Mouse (Mus musculus): ENCODE results near the gene Nos1ap. TPM values are rescaled to one million over a fixed set of nuclear protein-coding genes. Genes with fewer than 3 reads are reported as not detected.

Gene Nos1ap
- polyA plus RNA-seq, 1 experiment: 79.8 TPM

DNA sequence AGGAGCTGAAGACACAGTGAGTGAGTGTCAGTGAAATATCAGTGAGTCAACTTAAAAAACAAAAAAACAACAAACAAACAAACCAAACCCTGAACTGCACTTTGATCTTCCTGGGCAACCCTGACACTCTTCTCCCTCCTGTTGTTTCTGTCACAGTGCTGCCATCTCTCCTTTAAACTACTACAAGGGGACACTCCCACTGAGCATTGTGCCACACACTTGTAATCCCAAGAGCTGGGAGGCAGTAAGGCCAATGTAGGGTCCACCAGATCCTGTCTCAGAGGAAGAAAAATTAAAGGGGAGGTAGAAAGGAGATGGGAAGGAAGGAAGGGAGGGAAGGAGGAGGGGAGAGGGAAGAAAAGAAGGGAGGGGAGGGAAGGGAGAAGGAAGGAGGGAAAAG lies 116.8 kb downstream of the Nos1ap start:
- peaks cover 7% of the 10 kb centered on the region for H3K4me1 ChIP-seq (ENCODE audit: control insufficient read depth, insufficient read depth, insufficient read length, low read length)
- H3K4me3 ChIP-seq (ENCODE audit: low read depth, low read length): no peak overlapping the region
- no peaks in the 10 kb centered on the region for H3K27me3 ChIP-seq (ENCODE audit: control insufficient read depth, insufficient read depth, low read length)
- no peaks in the 10 kb centered on the region for H3K36me3 ChIP-seq (ENCODE audit: control insufficient read depth, insufficient read depth, low read length)
- H3K27ac ChIP-seq (ENCODE audit: insufficient read depth, low read depth, low read length): no peak overlapping the region
- TF ChIP-seq POLR2A (IDR thresholded peaks at IDR 0.05; ENCODE audit: low read depth, low read length) (no peak), CTCF (IDR thresholded peaks at IDR 0.05; ENCODE audit: extremely low read depth, insufficient read length, insufficient replicate concordance, low read depth, low read length) (no peak)

DNA sequence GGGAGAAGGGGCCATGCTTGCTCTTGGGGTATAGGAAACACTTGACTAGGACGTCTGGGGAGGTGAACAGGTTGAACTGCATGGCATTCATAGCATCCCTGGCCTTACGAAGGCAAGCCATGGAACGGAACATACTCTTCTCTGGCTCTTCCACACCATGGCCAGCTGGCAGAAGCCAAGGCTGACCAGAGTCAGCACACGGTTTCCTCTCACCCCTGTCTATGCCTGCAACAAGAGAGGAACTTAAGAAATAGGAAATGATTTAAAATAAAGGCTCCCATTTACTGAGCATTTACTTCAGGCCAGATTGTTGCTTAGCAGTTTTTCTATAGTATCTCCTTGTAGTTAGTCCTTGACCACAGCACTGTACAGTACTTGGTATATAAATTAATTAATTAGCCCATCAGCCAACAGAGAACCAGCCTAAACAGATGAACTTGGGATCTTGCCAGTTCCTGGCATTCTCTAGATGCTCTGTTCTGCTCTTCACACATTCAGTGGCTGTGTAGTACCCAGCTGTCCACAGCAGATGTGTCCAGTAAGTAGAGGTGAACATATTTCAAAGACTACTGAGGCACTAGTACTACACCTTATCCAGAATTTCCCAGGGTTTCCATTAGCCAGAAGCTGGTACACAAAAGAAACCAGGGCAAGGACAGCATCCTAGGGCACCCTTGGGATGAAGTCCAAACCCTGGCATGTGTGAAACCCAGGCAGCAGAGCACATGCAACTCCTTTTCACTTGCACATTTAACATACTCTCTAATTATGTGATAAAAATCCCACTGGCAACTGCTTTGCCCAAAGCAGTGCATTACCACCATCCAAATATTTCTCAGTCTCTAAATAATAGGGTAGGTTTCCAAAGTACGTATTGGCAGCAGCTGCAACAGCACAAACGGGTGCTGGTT lies 123.3 kb downstream of the Nos1ap start:
- Histone ChIP-seq H3K27me3 (ENCODE audit: control insufficient read depth, insufficient read depth, low read length) (no peaks in the 10 kb centered on the region), H3K4me3 (ENCODE audit: low read depth, low read length) (no peak overlapping the region), H3K4me1 (ENCODE audit: control insufficient read depth, insufficient read depth, insufficient read length, low read length) (no peaks in the 10 kb centered on the region), H3K27ac (ENCODE audit: insufficient read depth, low read depth, low read length) (no peak overlapping the region), H3K36me3 (ENCODE audit: control insufficient read depth, insufficient read depth, low read length) (no peaks in the 10 kb centered on the region)
- WGBS: 77% methylated on average over 6 of the region's 6 CpGs
- no peak for TF ChIP-seq CTCF (IDR thresholded peaks at IDR 0.05; ENCODE audit: extremely low read depth, insufficient read length, insufficient replicate concordance, low read depth, low read length)
- no peak for TF ChIP-seq POLR2A (IDR thresholded peaks at IDR 0.05; ENCODE audit: low read depth, low read length)

DNA sequence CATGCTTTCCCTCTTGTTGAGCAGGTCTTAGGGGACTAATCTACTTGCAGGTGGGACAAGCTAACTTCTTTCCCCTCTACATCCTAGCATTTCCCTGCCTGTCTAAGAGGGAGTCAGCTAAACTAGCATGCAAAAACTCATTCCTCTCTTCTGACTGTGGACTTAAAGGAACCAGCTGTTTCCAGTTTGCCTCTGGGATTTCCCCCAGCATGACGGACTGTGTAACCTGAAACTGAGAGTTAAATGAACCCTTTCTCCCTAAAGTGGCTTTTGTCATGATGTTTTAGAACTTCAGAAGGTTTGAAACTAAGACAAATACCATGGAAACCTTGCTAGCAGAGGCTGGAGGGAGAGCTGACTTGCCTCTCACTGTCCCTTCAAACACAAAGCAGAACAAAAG lies 127.5 kb downstream of the Nos1ap start:
- Histone ChIP-seq H3K4me1 (ENCODE audit: control insufficient read depth, insufficient read depth, insufficient read length, low read length) (peaks cover 4% of the 10 kb centered on the region; the same call in 1 of the 2 replicates), H3K4me3 (ENCODE audit: low read depth, low read length) (no peak overlapping the region), H3K36me3 (ENCODE audit: control insufficient read depth, insufficient read depth, low read length) (no peaks in the 10 kb centered on the region), H3K27me3 (ENCODE audit: control insufficient read depth, insufficient read depth, low read length) (no peaks in the 10 kb centered on the region), H3K27ac (ENCODE audit: insufficient read depth, low read depth, low read length) (no peak overlapping the region)
- 88% methylated on average over 1 of the region's 1 CpGs for WGBS
- TF ChIP-seq POLR2A (IDR thresholded peaks at IDR 0.05; ENCODE audit: low read depth, low read length) (no peak), CTCF (IDR thresholded peaks at IDR 0.05; ENCODE audit: extremely low read depth, insufficient read length, insufficient replicate concordance, low read depth, low read length) (no peak)

DNA sequence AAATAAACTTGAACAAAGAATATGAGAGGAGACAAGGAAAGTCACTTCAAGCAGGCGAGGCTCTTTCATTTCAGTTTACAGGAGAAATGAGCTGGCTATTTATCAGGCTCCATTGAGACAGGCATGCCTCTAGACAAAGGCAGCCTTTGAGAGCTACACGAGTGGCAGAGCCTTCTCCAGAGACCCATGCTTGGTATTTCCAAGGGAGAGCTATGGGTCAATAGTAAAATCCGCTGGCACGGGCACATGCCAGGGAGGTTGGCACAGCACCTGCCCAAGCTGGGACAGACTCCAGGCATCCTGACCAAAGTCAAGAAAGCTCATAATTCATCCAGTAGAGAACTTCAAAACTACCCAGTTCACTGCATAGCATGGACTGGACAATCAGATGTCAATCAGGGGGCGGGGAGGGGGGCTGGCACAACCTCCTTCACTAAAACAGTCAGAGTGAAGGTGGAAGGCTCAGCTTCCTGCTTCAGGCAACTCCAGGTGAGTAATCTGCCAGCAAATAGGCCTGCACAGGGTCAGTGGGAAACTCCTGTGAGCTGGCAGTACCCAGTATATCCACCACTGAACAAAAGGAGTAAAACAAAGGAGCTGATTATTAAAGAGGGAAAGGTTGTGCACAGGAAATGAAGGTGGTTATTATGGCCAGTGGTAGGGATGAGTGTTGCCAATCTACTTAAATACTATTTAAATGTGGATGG lies 129.6 kb downstream of the Nos1ap start:
- H3K27ac ChIP-seq (ENCODE audit: insufficient read depth, low read depth, low read length): no peak overlapping the region
- H3K36me3 ChIP-seq (ENCODE audit: control insufficient read depth, insufficient read depth, low read length): no peaks in the 10 kb centered on the region
- H3K4me1 ChIP-seq (ENCODE audit: control insufficient read depth, insufficient read depth, insufficient read length, low read length): peaks cover 12% of the 10 kb centered on the region; the same call in 1 of the 2 replicates
- TF ChIP-seq CTCF (IDR thresholded peaks at IDR 0.05; ENCODE audit: extremely low read depth, insufficient read length, insufficient replicate concordance, low read depth, low read length) (no peak), POLR2A (IDR thresholded peaks at IDR 0.05; ENCODE audit: low read depth, low read length) (no peak)
- 31% methylated on average over 5 of the region's 5 CpGs for WGBS
- no peaks in the 10 kb centered on the region for H3K27me3 ChIP-seq (ENCODE audit: control insufficient read depth, insufficient read depth, low read length)
- H3K4me3 ChIP-seq (ENCODE audit: low read depth, low read length): no peak overlapping the region

DNA sequence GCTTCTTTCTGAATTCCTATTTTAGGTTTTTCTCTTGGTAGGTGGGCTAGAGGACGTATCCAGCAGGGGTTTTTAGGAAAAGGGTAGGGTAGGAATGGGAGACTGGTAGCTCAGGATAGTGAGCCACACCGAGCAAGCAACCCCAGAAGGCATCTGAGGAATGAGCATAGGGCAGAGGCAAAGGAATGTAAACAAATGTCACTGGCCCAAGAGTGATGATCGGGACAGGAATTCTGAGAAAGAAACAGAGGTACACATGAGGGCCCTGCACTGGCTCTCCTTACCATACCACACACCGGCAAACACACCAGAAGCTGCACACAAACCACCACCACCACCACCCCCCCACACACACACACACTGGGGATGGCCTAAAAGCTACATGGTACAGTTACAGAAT lies 132.0 kb downstream of the Nos1ap start:
- Histone ChIP-seq H3K36me3 (ENCODE audit: control insufficient read depth, insufficient read depth, low read length) (no peaks in the 10 kb centered on the region), H3K27me3 (ENCODE audit: control insufficient read depth, insufficient read depth, low read length) (no peaks in the 10 kb centered on the region), H3K4me1 (ENCODE audit: control insufficient read depth, insufficient read depth, insufficient read length, low read length) (peaks cover 17% of the 10 kb centered on the region), H3K4me3 (ENCODE audit: low read depth, low read length) (no peak overlapping the region), H3K27ac (ENCODE audit: insufficient read depth, low read depth, low read length) (peak overlapping the region; percentile 25; the same call in 1 of the 2 replicates)
- WGBS: 57% methylated on average over 4 of the region's 4 CpGs
- TF ChIP-seq POLR2A (IDR thresholded peaks at IDR 0.05; ENCODE audit: low read depth, low read length): no peak
- no peak for TF ChIP-seq CTCF (IDR thresholded peaks at IDR 0.05; ENCODE audit: extremely low read depth, insufficient read length, insufficient replicate concordance, low read depth, low read length)

DNA sequence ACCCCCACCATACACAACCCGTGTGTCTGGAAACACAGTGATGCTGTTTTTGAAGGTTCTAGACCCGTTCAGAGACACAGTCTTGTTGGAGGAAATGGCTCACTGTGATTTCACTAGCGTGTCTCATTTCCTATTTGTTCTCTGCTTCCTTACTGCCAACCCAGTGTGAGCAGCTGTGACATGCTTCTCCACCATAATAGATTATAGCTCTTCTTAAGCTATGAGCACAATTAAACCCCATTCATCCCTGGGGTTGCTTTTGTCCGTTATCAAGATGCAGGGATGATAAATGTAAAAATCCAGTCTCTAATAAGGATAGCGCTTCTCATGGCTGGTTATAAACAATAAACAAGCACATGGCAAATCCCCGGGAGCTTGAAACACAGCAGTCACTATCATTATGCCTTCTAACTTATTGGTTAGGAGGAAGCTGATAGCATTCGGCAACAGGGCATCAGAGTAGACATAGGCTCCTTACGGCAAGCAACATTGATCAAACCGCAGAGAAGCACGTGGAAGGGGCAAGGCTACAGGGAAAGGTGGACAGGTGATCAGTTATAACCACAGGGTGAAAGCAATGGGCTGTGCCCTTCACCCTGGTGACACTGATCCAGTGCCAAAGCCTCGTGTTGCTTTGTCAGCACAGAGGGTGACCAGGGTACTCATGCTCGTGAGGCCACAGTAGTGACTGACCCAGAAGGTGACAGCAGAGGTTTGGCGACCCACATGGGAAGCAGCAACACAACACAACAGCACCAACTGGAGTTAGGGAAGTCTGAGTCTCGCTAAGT lies 133.6 kb downstream of the Nos1ap start:
- Histone ChIP-seq H3K27ac (ENCODE audit: insufficient read depth, low read depth, low read length) (peak overlapping the region; percentile 75), H3K4me3 (ENCODE audit: low read depth, low read length) (peak overlapping the region; percentile 21; the same call in 1 of the 2 replicates), H3K27me3 (ENCODE audit: control insufficient read depth, insufficient read depth, low read length) (no peaks in the 10 kb centered on the region), H3K4me1 (ENCODE audit: control insufficient read depth, insufficient read depth, insufficient read length, low read length) (peaks cover 17% of the 10 kb centered on the region), H3K36me3 (ENCODE audit: control insufficient read depth, insufficient read depth, low read length) (no peaks in the 10 kb centered on the region)
- TF ChIP-seq CTCF (IDR thresholded peaks at IDR 0.05; ENCODE audit: extremely low read depth, insufficient read length, insufficient replicate concordance, low read depth, low read length) (no peak), POLR2A (IDR thresholded peaks at IDR 0.05; ENCODE audit: low read depth, low read length) (no peak)
- WGBS: 79% methylated on average over 14 of the region's 14 CpGs
